Mouse (Mus musculus) adrenal gland, adult (tissue): ENCODE results near the gene Agtpbp1.
A peak's percentile ranks its signal among the peaks of the same experiment; 100 is the strongest.

Source experiments
- DNase-seq, 2 experiments: peaks; one replicate each; pipeline ENCODE4 v3.0.0; 2022 to 2023; ENCODE audit warnings: low spot score in 1 of 2; ENCODE audit not compliant: inconsistent age in 2 of 2

Gene Agtpbp1

GRCm38 (mm10) chr13:59534301-59534700, 50.7 kb downstream of the Agtpbp1 start:
- no peak for DNase-seq

- DNase-seq, result no peak
Observed at GRCm38 (mm10) chr13:59533331-59533730, 51.7 kb downstream of the Agtpbp1 start.

GRCm38 (mm10) chr13:59531203-59531602, 53.8 kb downstream of the Agtpbp1 start:
- DNase-seq, result no peak

- no peak for DNase-seq
Observed at GRCm38 (mm10) chr13:59530491-59530890, 54.5 kb downstream of the Agtpbp1 start.

- DNase-seq, result peak; percentile 20 to 59
Observed at GRCm38 (mm10) chr13:59521271-59522064, 63.6 kb downstream of the Agtpbp1 start.

- DNase-seq, result no peak
Observed at GRCm38 (mm10) chr13:59520834-59521233, 64.2 kb downstream of the Agtpbp1 start.

GRCm38 (mm10) chr13:59519479-59519878, 65.5 kb downstream of the Agtpbp1 start:
- no peak for DNase-seq

DNA sequence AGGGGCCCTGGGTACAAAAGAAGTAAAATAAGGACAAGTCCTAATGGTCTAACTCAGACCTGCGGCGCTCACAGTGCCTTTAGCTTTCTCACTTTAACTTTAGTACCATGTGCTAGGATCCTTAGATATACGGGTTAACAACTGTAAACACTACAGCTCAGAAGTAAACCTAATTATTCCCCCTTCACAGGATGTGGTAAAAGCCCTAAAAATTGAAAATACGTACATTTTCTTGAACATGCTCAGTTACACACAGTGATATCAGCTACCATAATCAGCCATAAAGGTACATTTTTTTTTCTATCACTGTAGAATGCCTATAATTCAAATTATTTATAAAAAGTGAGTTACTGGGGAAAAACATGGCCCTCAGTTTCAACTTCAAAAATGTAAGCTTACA, 67.0 kb downstream of the Agtpbp1 start:
- DNase-seq, result no peak

DNA sequence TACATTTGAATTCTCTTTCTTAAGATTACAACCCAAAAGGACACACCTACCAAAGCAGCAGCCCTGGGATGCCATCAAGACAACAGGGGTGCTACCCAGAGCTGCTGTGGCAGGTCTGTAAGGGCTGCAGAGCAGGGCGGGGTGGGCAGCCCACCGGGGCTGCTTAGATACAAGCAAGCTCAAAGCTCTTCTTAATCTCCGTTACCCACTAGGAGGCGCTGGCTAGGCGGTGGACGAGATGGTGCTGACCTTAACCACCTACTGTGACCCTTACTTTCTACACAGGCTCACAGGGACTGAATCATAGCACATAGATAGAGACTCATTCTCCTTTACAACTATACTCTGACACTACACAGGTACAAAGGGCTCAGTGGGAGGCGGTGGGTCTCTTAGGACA, 70.0 kb downstream of the Agtpbp1 start:
- peak; percentile 36 to 79 for DNase-seq

GRCm38 (mm10) chr13:59509644-59510366, 75.2 kb downstream of the Agtpbp1 start:
- DNase-seq, result no peak

DNA sequence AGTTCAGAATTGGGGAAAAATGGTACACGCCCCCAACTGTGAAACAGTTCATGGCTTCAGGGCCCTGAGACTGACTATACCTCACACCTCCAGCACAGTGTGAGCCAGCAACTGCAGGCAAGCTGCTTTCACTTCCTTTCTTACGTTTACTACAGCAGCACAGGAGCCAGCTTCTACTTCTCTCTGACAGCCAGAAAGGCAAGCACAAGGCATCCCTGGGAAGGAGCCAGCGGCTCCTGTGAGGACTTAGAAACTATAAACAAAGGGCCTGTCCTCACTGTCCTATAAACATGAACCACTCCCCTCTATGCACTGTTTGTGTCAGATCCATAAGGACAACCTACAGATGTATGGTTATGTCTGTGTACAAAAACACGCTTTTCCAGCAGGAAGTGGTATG, 76.4 kb downstream of the Agtpbp1 start:
- no peak for DNase-seq

GRCm38 (mm10) chr13:59506450-59506849, 78.6 kb downstream of the Agtpbp1 start:
- no peak for DNase-seq

DNA sequence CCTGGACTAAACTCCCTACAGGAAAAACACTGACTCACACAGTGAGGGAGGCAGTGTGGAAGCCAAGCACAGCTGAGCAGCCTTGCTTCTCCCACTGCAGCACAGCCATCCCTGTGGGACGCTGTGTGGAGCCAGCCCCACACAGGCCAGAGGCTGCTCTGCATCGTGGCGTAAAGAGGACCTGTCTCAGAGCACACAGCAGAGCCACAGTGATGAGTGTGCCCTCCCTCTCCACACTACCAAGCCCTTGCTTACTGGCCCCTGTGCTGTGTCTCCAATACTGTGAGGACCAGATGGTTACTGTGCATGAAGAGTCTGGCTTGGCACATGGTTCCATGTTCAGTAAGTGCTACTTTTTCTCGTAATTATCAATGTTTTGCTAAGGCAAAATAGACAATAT, 79.2 kb downstream of the Agtpbp1 start:
- DNase-seq, result no peak

- DNase-seq, result no peak
Observed at GRCm38 (mm10) chr13:59503581-59503980, 81.4 kb downstream of the Agtpbp1 start.

- DNase-seq, result peak in 1 of 2 experiments; percentile 32
Observed at GRCm38 (mm10) chr13:59499831-59500230, 85.2 kb downstream of the Agtpbp1 start.

- peak in 1 of 2 experiments; percentile 65 for DNase-seq
Observed at GRCm38 (mm10) chr13:59499374-59499773, 85.7 kb downstream of the Agtpbp1 start.

- no peak for DNase-seq
Observed at GRCm38 (mm10) chr13:59498191-59498590, 86.8 kb downstream of the Agtpbp1 start.

- no peak for DNase-seq
Observed at GRCm38 (mm10) chr13:59495839-59496238, 89.2 kb downstream of the Agtpbp1 start.

DNA sequence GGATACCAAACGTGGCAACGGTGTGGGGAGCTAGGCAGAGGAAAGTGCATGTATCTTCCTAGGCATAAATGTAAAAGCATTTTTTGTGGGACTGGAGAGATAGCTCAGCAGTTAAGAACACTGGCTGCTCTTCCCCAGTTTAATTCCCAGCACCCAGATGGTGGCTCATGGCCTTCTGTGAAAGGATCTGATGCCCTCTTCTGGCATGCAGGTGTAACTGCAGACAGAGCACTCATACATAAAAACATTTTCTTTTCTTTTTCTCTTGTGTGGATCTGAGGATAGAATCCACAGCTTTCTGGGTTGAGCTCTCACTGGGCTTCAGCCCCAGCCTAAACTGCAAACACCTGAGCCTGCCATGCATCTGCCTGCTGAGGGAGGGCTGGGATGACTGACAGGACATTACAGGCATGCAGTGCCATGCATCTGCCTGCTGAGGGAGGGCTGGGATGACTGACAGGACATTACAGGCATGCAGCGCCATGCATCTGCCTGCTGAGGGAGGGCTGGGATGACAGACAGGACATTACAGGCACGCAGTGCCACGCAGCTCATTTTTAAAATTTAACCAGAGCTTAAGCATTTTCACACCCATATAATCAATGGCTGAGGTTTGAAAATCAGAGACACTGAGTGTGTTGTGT, 90.3 kb downstream of the Agtpbp1 start:
- no peak for DNase-seq

- DNase-seq, result no peak
Observed at GRCm38 (mm10) chr13:59490726-59491125, 94.3 kb downstream of the Agtpbp1 start.

- no peak for DNase-seq
Observed at GRCm38 (mm10) chr13:59489143-59489542, 95.9 kb downstream of the Agtpbp1 start.

GRCm38 (mm10) chr13:59487287-59487686, 97.7 kb downstream of the Agtpbp1 start:
- DNase-seq, result no peak
